Mouse (Mus musculus): ENCODE results near the gene Nutm2. TPM values are rescaled to one million over a fixed set of nuclear protein-coding genes. Genes with fewer than 3 reads are reported as not detected.

Nutm2 gene
- polyA plus RNA-seq (2015; fragmentation: Nextera tagmentation; extraction: Ambion mirVana), result not detected in 2 replicates

DNA sequence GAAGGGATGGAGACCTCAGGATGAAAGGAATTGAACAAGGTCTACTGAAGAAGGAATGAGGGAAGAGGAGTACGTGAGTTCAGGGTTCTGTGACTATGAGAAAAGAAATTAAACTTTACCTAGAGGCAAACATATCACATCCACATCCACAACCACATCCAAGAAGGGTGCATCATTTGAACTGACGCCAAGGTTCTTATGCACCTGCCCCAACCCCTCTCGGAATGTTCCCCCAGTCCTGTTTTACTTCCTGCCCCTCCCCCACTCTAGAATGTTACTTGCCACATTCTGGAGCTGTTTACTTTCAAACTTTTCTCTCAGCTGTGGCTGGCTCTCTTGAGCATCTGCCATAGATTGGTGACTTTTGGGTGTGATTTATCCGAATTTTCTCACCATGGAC is at the start of gene Nutm2:
Gene Nutm2 (plus strand): TSS at position 301 of the 400 bp plus-strand sequence.

DNA sequence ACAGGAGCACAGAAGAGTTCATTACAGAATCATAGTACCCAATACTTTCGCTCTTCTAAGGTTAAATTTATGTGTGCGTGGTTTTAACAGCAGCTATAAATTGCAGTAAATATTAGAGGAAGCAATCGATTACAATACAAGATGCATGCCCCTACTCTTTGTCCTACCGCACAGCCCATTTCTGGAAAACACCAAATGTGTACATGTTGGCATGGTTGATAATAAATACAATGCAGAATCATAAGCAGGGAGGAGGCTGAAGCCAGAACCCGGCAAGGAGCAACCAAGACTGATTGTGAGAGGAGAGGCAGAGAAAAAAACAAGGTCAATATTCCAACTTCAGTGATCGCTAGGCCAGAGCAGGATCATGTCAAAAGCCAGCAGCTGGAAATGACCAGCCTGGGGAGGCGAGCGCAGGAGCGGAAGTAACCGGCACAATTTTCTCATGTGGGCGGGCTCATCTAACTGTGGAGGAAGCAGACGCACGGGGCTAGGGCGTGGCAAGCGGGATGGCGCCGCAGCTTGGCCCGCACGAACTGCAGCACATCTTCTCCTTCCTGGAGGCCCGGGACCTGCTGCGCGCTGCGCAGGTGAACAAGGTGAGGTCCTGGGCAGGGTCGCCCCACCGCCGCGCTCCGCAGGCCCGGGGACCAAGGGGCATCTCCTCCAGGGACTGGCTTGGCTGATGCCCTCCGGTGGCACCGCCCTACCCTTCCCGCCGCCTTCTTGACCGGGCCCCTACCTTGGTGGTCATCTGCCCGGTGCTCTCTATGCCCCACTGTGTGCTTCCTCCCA is 49.5 kb upstream of the Nutm2 start, which contains the start of gene Fbxw17:
Gene Fbxw17 (plus strand): TSS at position 476 of the 795 bp plus-strand sequence.

DNA sequence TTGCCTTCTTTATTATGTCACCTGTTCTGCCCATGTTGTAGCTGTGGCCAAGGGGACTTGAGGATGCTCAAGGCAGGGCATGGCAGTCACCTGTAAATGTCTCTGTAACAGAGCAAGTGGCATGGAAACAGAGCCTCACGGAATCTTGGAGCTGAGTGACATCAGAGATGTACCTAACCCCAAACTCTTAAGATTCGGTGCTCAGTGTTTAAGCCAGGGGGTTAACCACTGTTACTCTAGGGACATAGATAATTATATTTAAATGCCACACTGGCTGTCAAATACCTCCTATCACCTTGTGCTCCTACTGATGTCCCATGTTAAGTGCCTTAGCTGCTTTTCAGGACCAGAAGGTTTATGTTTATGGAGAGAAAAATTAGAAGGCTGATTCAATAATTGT is 23.3 kb upstream of the Nutm2 start, which contains the start of gene Gm47429:
Gene Gm47429 (minus strand): TSS at position 101 of the 400 bp plus-strand sequence.

Other genes starting within 250 kb of the Nutm2 start
- not detected in 2 replicates for gene Gm906, start 217.0 kb upstream of the Nutm2 start, polyA plus RNA-seq (2015; fragmentation: Nextera tagmentation; extraction: Ambion mirVana)
- 7.4 and 8.9 TPM in 2 replicates for gene Fbxw17, start 49.4 kb upstream of the Nutm2 start, polyA plus RNA-seq (2015; fragmentation: Nextera tagmentation; extraction: Ambion mirVana)
- not detected in 2 replicates for gene Gm47429, start 23.4 kb upstream of the Nutm2 start, polyA plus RNA-seq (2015; fragmentation: Nextera tagmentation; extraction: Ambion mirVana)
- gene Gm904, start 175.9 kb downstream of the Nutm2 start, polyA plus RNA-seq (2015; fragmentation: Nextera tagmentation; extraction: Ambion mirVana), result not detected in 2 replicates
- gene Gm8765, start 231.0 kb downstream of the Nutm2 start, polyA plus RNA-seq (2015; fragmentation: Nextera tagmentation; extraction: Ambion mirVana), result not detected in 2 replicates

All from spleen, postnatal 0 days (tissue).